Mouse (Mus musculus): ENCODE results near the gene Grb10. TPM values are rescaled to one million over a fixed set of nuclear protein-coding genes. Genes with fewer than 3 reads are reported as not detected.

The Grb10 gene
- polyA plus RNA-seq, 1 experiment, result 12.1 TPM

GRCm38 (mm10) chr11:11940833-11941681, 97.4 kb downstream of the Grb10 start:
- Histone ChIP-seq H3K27me3 (ENCODE audit: control insufficient read depth, insufficient read depth, low read length) (no peaks in the 10 kb centered on the region), H3K4me3 (ENCODE audit: control insufficient read depth, low read depth, low read length) (no peak overlapping the region), H3K36me3 (ENCODE audit: control insufficient read depth, insufficient read depth, low read length) (no peaks in the 10 kb centered on the region), H3K27ac (ENCODE audit: control insufficient read depth, insufficient read depth, low read depth, low read length) (no peak overlapping the region), H3K4me1 (ENCODE audit: control insufficient read depth, insufficient read depth, low read length) (no peaks in the 10 kb centered on the region)
- no peak for TF ChIP-seq CTCF (IDR thresholded peaks at IDR 0.05; ENCODE audit: control insufficient read depth, insufficient read depth, insufficient replicate concordance, low read depth, low read length)
- no peak for TF ChIP-seq POLR2A (IDR thresholded peaks at IDR 0.05; ENCODE audit: control insufficient read depth, low read depth, low read length)

- no peak overlapping the region for H3K27ac ChIP-seq (ENCODE audit: control insufficient read depth, insufficient read depth, low read depth, low read length)
- TF ChIP-seq POLR2A (IDR thresholded peaks at IDR 0.05; ENCODE audit: control insufficient read depth, low read depth, low read length), result no peak
- no peaks in the 10 kb centered on the region for H3K36me3 ChIP-seq (ENCODE audit: control insufficient read depth, insufficient read depth, low read length)
- H3K4me3 ChIP-seq (ENCODE audit: control insufficient read depth, low read depth, low read length), result no peak overlapping the region
- no peaks in the 10 kb centered on the region for H3K4me1 ChIP-seq (ENCODE audit: control insufficient read depth, insufficient read depth, low read length)
- H3K27me3 ChIP-seq (ENCODE audit: control insufficient read depth, insufficient read depth, low read length), result no peaks in the 10 kb centered on the region
These were observed 98.9 kb downstream of the Grb10 start for GRCm38 (mm10) chr11:11939611-11940010.

GRCm38 (mm10) chr11:11938591-11938990, 99.9 kb downstream of the Grb10 start:
- Histone ChIP-seq H3K27me3 (ENCODE audit: control insufficient read depth, insufficient read depth, low read length) (no peaks in the 10 kb centered on the region), H3K36me3 (ENCODE audit: control insufficient read depth, insufficient read depth, low read length) (no peaks in the 10 kb centered on the region), H3K4me3 (ENCODE audit: control insufficient read depth, low read depth, low read length) (no peak overlapping the region), H3K4me1 (ENCODE audit: control insufficient read depth, insufficient read depth, low read length) (no peaks in the 10 kb centered on the region), H3K27ac (ENCODE audit: control insufficient read depth, insufficient read depth, low read depth, low read length) (no peak overlapping the region)
- TF ChIP-seq CTCF (IDR thresholded peaks at IDR 0.05; ENCODE audit: control insufficient read depth, insufficient read depth, insufficient replicate concordance, low read depth, low read length) (no peak), POLR2A (IDR thresholded peaks at IDR 0.05; ENCODE audit: control insufficient read depth, low read depth, low read length) (no peak)

GRCm38 (mm10) chr11:11937340-11938030, 101.0 kb downstream of the Grb10 start:
- Histone ChIP-seq H3K36me3 (ENCODE audit: control insufficient read depth, insufficient read depth, low read length) (no peaks in the 10 kb centered on the region), H3K27ac (ENCODE audit: control insufficient read depth, insufficient read depth, low read depth, low read length) (no peak overlapping the region), H3K4me1 (ENCODE audit: control insufficient read depth, insufficient read depth, low read length) (no peaks in the 10 kb centered on the region), H3K27me3 (ENCODE audit: control insufficient read depth, insufficient read depth, low read length) (no peaks in the 10 kb centered on the region), H3K4me3 (ENCODE audit: control insufficient read depth, low read depth, low read length) (no peak overlapping the region)
- no peak for TF ChIP-seq POLR2A (IDR thresholded peaks at IDR 0.05; ENCODE audit: control insufficient read depth, low read depth, low read length)
- TF ChIP-seq CTCF (IDR thresholded peaks at IDR 0.05; ENCODE audit: control insufficient read depth, insufficient read depth, insufficient replicate concordance, low read depth, low read length), result no peak

GRCm38 (mm10) chr11:11934808-11935207, 103.7 kb downstream of the Grb10 start:
- H3K4me1 ChIP-seq (ENCODE audit: control insufficient read depth, insufficient read depth, low read length), result no peaks in the 10 kb centered on the region
- no peak for TF ChIP-seq POLR2A (IDR thresholded peaks at IDR 0.05; ENCODE audit: control insufficient read depth, low read depth, low read length)
- no peak for TF ChIP-seq CTCF (IDR thresholded peaks at IDR 0.05; ENCODE audit: control insufficient read depth, insufficient read depth, insufficient replicate concordance, low read depth, low read length)
- no peaks in the 10 kb centered on the region for H3K27me3 ChIP-seq (ENCODE audit: control insufficient read depth, insufficient read depth, low read length)
- H3K36me3 ChIP-seq (ENCODE audit: control insufficient read depth, insufficient read depth, low read length), result no peaks in the 10 kb centered on the region
- H3K4me3 ChIP-seq (ENCODE audit: control insufficient read depth, low read depth, low read length), result no peak overlapping the region
- no peak overlapping the region for H3K27ac ChIP-seq (ENCODE audit: control insufficient read depth, insufficient read depth, low read depth, low read length)

- Histone ChIP-seq H3K27me3 (ENCODE audit: control insufficient read depth, insufficient read depth, low read length) (no peaks in the 10 kb centered on the region), H3K27ac (ENCODE audit: control insufficient read depth, insufficient read depth, low read depth, low read length) (no peak overlapping the region), H3K36me3 (ENCODE audit: control insufficient read depth, insufficient read depth, low read length) (no peaks in the 10 kb centered on the region), H3K4me3 (ENCODE audit: control insufficient read depth, low read depth, low read length) (no peak overlapping the region), H3K4me1 (ENCODE audit: control insufficient read depth, insufficient read depth, low read length) (no peaks in the 10 kb centered on the region)
- no peak for TF ChIP-seq CTCF (IDR thresholded peaks at IDR 0.05; ENCODE audit: control insufficient read depth, insufficient read depth, insufficient replicate concordance, low read depth, low read length)
- no peak for TF ChIP-seq POLR2A (IDR thresholded peaks at IDR 0.05; ENCODE audit: control insufficient read depth, low read depth, low read length)
These were observed 106.2 kb downstream of the Grb10 start for GRCm38 (mm10) chr11:11932102-11932789.

GRCm38 (mm10) chr11:11931688-11932087, 106.8 kb downstream of the Grb10 start:
- TF ChIP-seq POLR2A (IDR thresholded peaks at IDR 0.05; ENCODE audit: control insufficient read depth, low read depth, low read length) (no peak), CTCF (IDR thresholded peaks at IDR 0.05; ENCODE audit: control insufficient read depth, insufficient read depth, insufficient replicate concordance, low read depth, low read length) (no peak)
- Histone ChIP-seq H3K4me3 (ENCODE audit: control insufficient read depth, low read depth, low read length) (no peak overlapping the region), H3K36me3 (ENCODE audit: control insufficient read depth, insufficient read depth, low read length) (no peaks in the 10 kb centered on the region), H3K27me3 (ENCODE audit: control insufficient read depth, insufficient read depth, low read length) (no peaks in the 10 kb centered on the region), H3K27ac (ENCODE audit: control insufficient read depth, insufficient read depth, low read depth, low read length) (no peak overlapping the region), H3K4me1 (ENCODE audit: control insufficient read depth, insufficient read depth, low read length) (no peaks in the 10 kb centered on the region)

Data from testis, adult 2 months (tissue).